Mouse (Mus musculus) gonadal fat pad, adult 2 months (tissue): ENCODE results near the gene Mbnl1. TPM values are rescaled to one million over a fixed set of nuclear protein-coding genes. Genes with fewer than 3 reads are reported as not detected.

Source experiments
- DNase-seq: peaks from one replicate; pipeline ENCODE4 v3.0.0-alpha.2; 2012; ENCODE audit warnings: low read depth
- polyA plus RNA-seq: library from polyadenylated mRNA; depleted of rRNA; stranded (reverse); fragments of >200 nt; gene quantifications from 2 replicates; pipeline ENCODE4 v1.2.3, GENCODE M21; 2012

Gene Mbnl1
- polyA plus RNA-seq, 1 experiment = 87.2 TPM

GRCm38 (mm10) chr3:60568801-60569568 lies 96.4 kb downstream of the Mbnl1 start:
- no peak for DNase-seq

DNA sequence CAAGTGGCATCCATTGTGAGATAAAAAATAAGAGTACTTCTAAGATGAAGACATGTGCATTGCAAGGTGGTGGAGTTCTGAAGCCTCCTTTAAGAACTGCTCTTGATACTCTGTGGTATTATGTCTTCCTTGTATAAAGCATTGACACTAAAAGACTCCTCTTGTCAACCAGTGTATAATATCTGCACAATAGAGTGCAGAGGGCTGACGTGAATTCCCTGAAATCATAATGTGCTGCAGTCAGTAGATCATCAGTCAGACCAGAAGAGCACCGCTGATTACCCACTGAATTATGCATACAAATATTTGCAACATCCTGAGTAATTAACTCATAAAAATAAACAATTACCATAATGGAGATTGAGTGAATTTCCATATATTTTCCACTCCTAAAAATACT lies 97.2 kb downstream of the Mbnl1 start:
- no peak for DNase-seq

- no peak for DNase-seq
These were observed 97.9 kb downstream of the Mbnl1 start for GRCm38 (mm10) chr3:60570491-60571022.

GRCm38 (mm10) chr3:60571493-60571892 lies 98.9 kb downstream of the Mbnl1 start:
- no peak for DNase-seq

- no peak for DNase-seq
These were observed 101.6 kb downstream of the Mbnl1 start for GRCm38 (mm10) chr3:60574199-60574598.

DNA sequence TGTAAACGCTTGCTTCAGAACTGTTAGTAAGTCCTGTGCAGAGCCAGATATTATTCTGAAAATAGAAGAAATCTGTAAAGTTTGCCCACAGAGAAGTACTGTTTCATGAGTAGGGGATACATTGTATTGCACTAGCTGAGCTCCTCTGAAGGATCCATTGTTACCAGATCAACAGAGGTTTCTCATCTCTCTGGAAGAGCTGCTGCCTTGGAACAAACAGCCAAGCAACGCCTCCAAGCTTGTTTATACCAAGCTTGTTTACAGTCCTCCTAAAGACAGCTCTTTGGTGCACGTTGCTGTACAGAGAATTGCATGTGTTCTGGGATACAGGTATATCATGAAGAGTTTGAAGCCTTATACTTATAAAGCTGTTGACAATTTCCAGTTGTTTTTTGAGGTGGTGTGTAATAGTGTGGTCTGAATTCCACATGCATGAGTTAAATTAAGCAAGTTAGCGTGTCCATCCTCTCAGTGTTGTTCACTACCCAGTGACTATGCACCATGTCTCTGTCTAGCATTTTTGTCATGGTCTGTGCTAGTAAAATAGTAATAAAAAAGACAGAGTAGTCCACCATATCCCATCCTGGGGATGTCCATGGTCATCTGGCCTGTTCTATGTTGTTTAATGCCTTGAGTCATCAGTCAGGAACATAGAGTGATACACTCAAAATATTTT lies 102.4 kb downstream of the Mbnl1 start:
- no peak for DNase-seq

DNA sequence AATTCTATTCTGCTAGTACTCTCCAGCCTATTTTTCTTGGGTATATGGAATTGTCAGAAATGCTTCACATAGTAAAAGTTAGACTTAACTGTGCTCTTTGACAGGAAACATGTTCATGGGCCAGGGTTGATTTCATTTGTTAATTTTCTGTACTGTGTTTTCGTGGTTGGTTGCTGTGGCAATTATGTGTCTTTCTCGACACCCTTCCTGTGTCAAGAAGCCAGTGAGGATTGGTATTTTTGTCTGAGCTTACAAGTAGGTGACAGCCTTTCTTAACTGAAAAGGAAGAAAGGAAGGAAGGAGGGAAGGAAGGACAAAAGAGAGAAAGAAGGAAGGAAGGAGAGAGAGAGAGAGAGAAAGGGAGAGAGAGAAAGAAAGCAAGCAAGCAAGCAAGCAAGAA lies 103.3 kb downstream of the Mbnl1 start:
- no peak for DNase-seq

- DNase-seq = no peak
These were observed 103.9 kb downstream of the Mbnl1 start for GRCm38 (mm10) chr3:60576366-60577046.

DNA sequence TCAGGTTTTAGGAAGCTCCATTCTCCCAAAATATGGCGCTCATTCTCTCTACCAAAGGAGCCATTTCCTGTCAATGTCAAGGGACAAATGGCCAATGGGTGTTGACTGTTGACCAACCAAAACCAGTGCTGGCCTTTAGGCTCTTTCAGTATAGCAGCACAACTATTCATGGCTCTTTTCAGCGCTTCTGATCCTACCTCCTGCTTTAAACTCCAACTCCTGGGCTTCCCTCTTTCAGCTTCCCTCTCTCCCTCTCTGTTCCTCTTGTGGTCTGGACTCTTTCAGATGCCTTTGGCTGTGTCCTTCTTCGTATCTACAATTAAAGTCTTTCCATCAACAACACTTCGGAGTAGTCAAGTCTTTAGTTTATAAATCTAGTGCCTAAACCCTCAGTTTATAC lies 107.2 kb downstream of the Mbnl1 start:
- DNase-seq = no peak

GRCm38 (mm10) chr3:60580699-60581098 lies 108.1 kb downstream of the Mbnl1 start:
- no peak for DNase-seq

GRCm38 (mm10) chr3:60582154-60582553 lies 109.5 kb downstream of the Mbnl1 start:
- DNase-seq = no peak

DNA sequence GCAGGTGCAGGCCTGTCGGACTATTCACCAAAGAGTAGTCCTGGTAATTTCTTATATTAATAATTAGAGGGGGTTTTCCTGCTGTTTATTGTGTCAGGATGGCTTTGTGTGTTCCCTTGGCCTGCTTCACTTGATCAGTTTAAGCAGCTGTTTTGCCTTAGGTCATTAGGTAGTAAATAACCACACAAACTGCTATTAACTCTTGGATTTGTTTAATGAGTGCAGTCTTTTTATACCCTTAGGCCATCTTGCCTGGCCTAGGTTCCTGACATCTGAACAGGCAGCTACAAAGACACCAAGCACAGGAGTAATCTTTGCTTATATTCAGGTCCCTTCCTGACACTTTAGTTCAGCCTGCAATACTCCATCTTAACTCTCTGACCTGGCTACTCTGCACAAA lies 110.0 kb downstream of the Mbnl1 start:
- DNase-seq = no peak

GRCm38 (mm10) chr3:60584704-60585103 lies 112.1 kb downstream of the Mbnl1 start:
- DNase-seq = no peak

GRCm38 (mm10) chr3:60586046-60586445 lies 113.4 kb downstream of the Mbnl1 start:
- DNase-seq = no peak

DNA sequence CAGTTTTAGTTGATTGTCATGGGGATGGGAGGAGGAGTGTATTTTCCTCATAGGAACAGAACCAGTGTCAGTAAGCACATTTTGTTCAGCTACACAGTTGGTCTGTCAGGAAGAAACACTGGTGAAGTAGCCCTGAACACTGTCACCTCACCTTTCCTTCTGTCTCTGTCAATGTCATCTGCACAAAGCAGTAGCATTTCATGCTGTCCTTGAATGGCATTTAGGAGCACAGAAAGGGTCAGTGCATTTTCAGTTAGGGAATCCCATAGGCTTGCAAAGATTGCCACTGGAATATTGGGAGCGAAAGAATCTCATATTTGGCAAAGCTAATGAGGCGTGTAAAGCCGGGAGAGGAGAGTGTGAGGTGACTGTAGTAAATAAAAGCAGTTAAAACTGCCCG lies 114.5 kb downstream of the Mbnl1 start:
- no peak for DNase-seq

- no peak for DNase-seq
These were observed 116.7 kb downstream of the Mbnl1 start for GRCm38 (mm10) chr3:60589361-60589760.

DNA sequence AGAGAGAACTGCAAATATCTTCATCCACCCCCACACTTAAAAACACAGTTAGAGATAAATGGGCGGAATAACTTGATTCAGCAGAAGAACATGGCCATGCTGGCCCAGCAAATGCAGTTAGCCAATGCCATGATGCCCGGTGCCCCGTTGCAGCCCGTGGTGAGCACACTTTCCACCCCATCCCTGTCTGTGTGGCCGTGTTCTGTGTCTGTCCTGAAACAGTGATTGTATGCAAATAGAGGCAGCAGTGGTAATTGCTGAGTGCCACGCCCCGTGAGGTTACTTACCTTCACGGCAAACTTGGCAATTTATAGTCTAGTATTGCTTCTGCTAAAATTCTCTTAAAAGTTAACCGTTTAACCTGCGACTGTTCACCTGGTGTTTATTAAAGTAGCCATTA lies 123.0 kb downstream of the Mbnl1 start:
- DNase-seq = no peak

- DNase-seq = no peak
These were observed 124.4 kb downstream of the Mbnl1 start for GRCm38 (mm10) chr3:60596985-60597384.

- no peak for DNase-seq
These were observed 129.1 kb downstream of the Mbnl1 start for GRCm38 (mm10) chr3:60601686-60602085.

GRCm38 (mm10) chr3:60602923-60603549 lies 130.4 kb downstream of the Mbnl1 start:
- DNase-seq = no peak

- no peak for DNase-seq
These were observed 131.0 kb downstream of the Mbnl1 start for GRCm38 (mm10) chr3:60603637-60604036.

DNA sequence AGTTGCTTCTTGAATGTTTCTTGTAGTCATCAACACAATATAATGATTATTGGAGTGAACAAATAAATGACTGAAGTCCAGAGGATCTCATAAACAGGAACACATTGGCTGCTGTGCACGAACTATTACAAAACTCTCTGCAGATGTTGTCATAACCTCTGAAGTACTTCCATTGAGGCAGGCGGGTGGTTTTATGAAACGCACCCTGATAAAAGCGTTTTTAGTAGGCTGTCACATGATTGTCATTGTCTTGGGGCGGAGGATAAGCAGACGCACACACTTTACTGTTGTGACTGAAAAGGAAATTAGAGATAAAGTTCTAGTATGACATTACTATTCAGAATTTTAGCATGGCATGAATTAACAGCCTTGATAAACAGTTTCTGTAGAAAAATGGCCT lies 131.6 kb downstream of the Mbnl1 start:
- DNase-seq = no peak
